Mouse (Mus musculus) hindbrain, embryonic 10.5 days (tissue): ENCODE results near the gene Nceh1. TPM values are rescaled to one million over a fixed set of nuclear protein-coding genes. Genes with fewer than 3 reads are reported as not detected.

ENCODE experiments used
- polyA plus RNA-seq: library from polyadenylated mRNA; unstranded; fragments of >200 nt; fragmentation: Nextera tagmentation; extraction: Ambion mirVana; gene quantifications from 2 replicates; pipeline ENCODE4 v1.2.1, GENCODE M21; 2016

Nceh1 gene
- polyA plus RNA-seq, 1 experiment from 2014 or later, result 3.3 TPM

Other genes with a start within 250 kb of the Nceh1 start
- 65.4 and 91.8 TPM in 2 replicates for gene Ect2, start 29.1 kb upstream of the Nceh1 start, polyA plus RNA-seq
- gene Tnfsf10, start 134.1 kb downstream of the Nceh1 start, polyA plus RNA-seq, result 0.03 TPM in 1 of 2 replicates, not detected in the other
- gene Ghsr, start 188.4 kb downstream of the Nceh1 start, polyA plus RNA-seq, result 0.09 and 0.14 TPM in 2 replicates